Mouse (Mus musculus) layer of hippocampus, adult 8-10 months (tissue): ENCODE measurements around the gene Zfp661. TPM values are rescaled to one million over a fixed set of nuclear protein-coding genes. Genes with fewer than 3 reads are reported as not detected.

Experiments used
- DNase-seq, 2 experiments: peaks; one replicate each; pipeline ENCODE4 v3.0.0; 2022; ENCODE audit warnings: low spot score in 2 of 2
- total RNA-seq, 4 experiments: library from RNA; stranded (reverse); gene quantifications; 2 replicates each; pipeline ENCODE4 v1.2.4; 2022

Gene Zfp661
- total RNA-seq, 4 experiments from 2014 or later, result 7.1 to 8.6 (median 7.8) TPM

DNA sequence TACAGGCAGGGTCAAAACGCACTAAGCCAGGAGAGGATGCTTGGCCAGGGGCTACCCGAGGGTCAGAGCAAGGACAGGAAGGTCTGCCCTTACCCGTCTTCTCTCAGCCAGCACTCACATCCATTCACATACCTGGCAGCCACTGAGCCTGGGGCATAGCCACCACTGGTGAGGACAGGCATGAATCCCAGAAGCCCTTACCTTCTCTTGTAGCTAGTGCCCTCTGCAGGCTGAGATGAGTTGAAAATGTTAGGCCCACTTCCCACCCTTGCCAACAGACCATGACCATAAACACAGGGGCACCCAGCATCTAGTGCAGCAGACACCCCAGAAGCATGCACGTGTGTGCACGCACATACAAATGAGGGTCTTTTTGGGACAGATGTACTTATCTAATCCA is 35.8 kb downstream of the Zfp661 start:
- peak; percentile 35 to 47 for DNase-seq

DNA sequence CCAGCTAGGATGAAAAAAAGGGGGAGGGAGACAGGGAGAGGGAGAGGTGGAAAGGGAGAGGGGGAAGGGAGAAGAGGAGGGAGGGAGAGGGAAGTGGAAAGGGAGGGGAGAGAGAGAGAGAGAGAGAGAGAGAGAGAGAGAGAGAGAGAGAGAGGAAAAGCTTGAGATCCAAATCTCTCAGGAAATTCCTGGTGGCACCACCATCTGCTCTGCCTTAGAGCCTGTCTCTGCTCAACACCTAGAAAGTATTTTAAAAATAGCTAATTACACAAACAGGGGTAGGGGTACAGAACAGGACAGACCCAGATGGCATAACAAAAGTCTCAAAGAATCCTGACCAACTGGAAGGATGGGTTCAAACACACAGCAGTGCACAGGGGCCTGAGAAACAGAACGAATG is 36.4 kb downstream of the Zfp661 start:
- DNase-seq, result no peak

DNA sequence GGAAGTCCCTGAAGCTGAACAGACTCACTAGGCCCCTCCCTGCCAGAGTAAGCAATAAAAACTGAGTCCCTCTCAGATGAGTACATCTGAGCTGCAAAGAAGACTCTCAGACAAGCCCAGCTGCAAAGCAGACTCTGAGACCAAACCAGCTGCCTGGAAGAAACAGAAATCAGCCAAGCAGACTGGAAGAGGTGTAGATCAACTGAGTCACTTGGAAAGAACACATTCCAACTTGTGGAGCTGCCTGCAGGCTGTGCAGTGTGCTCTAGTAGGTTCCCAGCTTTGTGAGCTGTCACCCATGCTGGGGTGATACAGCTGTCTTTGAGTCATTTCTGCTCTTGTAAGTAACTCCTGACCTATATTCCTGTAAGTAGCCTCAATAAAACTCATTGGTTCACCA is 37.2 kb downstream of the Zfp661 start:
- no peak for DNase-seq

DNA sequence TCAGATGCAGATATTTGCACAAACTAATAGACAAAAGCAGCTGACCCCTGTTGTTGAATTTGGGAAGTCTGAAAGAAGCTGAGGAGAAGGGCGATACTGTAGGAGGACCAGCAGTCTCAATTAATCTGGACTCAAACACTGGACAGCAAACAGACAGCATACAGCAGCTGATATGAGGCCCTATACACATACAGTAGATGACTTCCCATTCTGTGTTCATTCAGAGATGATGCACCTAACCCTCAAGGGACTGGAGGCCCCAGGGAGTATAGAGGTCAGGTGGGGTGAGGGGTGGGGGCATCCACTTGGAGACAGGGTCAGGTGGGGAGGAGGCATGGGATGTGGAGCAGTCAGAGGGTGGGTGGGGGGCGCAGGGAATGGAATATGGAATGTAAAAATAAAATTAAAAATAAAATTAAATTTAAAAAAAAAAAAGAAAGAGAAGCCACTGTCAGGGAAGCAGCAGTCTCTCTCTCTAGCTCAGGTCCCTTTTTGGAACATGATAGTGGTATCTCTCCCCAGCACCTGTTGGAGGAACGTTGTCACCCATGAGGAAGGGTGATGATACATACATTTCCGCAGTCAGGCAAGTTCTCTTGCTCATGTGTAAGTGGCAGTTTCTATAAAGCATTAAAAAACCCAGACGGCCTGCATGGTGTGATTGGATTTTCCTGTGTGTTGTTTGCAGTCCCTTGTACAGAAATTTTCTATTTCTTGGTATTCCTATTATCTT is 38.4 kb downstream of the Zfp661 start:
- DNase-seq, result no peak

DNA sequence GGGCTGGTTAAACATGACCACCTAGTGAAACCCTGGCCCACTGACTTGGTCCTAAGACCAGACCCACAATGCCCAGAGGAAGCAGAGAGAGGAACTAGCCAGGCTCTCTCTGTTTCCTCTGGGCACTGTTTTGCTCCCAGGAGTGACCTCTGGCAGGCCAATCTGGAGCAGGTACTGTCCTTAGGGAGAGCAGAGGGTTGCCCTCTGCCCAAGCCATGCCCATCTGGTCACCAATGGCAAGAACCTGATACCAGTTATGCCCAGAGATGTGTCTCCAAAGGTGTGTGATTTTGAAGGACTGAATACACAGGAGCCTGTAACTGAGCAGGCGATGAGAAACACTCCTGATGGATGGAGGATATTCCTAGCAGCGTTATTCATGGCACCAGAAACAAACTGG is 45.2 kb downstream of the Zfp661 start:
- DNase-seq, result no peak

DNA sequence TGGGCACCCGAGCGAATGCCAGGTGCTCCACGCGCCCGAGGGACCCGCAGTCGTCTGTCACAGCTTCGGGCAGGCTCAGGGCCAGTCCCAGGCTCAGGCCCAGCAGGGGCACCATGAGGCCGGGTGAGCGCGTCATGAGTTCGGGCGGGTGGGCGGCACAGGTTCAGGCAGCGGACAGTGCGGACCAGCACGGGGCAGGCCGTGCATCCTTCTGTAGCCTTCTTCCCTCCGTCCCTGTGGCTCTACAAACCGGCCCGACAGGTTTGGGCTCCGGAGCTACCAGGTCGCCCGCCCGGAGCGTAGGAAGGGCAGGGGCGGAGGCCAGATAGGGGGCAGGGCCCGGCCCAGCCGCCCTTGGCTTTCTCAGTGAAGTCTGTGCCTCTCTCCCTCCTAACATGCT is 45.7 kb downstream of the Zfp661 start, which contains the start of gene Prom2:
Gene Prom2, minus strand, starts transcription at position 283 of the 400 bp plus-strand sequence.
- no peak for DNase-seq

DNA sequence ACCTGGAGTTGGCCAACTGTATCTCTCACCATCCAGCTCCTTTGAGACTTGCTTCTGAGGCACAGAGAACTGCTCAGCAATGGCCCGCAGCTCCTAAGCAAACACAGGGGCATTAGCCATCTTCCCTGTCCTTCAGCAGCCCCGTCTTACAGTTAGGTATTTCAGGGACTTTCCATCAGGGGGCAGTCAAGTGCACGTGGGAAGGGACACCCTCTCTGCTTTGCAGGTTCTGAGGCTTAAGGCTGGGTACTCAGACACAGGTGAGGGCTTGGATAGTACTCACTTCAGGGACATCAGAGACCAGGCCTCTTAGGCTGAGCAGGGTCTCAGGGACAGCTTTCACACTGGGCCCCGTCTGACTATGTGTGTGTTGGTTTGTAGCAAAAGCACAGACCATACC is 47.4 kb downstream of the Zfp661 start:
- no peak for DNase-seq

DNA sequence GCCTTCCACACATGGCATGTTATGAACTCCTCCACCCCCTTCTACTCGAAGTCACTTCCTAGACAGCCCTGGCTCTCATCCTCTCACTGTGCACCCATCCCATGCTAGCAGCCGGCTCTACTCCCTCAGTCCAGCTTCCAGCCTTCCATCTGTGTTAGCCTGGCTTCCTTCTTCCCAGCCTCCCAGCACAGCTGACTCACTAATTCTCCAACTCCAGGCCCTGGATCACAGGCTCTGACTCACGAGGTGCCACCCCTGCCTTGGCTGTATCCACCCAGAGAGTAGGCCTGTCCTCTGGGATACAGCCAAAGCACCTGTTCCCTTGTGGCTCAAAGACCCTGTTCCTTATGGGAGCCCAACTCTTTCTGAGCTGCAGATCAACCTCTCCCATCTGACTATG is 49.3 kb downstream of the Zfp661 start:
- DNase-seq, result peak; percentile 60 to 73

DNA sequence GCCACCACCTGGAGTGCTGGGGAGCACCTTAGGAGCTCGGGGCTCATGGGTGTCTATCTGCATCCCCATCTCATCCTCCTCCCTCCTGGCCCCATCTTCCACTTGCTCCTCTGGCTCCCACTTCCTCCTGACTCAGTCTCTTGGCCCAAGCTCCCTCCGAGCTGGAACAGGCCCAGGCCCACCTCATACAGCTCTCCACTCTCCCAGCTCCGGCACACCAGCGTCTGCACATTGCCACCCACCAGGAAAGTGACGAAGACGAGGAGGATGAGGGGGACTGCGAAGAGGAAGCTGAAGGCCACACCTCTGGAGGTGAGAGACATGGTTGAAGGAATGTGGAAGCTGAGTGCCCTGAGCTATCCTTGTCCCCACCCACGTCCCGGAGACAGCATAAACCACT is 51.5 kb downstream of the Zfp661 start:
- peak in 1 of 2 experiments; percentile 45 for DNase-seq

DNA sequence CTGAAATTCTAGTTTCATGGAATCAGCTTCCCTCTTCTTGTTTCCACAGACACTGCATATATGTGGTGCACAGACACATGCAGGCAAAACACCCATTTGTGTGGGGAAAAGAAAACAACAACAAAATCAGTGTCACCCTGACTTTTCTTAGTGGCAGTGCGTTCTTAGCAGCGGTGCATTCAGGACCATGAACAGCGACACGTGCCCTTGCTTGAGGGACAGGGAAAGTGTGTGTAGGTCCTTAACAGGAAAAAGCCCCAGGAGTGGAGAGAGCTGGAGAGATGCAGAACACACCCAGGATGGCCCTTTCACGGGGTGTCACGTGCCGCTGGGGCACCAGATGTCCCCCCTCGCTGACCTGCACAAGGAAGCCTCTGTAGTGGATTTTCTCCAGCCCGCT is 54.5 kb downstream of the Zfp661 start:
- DNase-seq, result no peak

DNA sequence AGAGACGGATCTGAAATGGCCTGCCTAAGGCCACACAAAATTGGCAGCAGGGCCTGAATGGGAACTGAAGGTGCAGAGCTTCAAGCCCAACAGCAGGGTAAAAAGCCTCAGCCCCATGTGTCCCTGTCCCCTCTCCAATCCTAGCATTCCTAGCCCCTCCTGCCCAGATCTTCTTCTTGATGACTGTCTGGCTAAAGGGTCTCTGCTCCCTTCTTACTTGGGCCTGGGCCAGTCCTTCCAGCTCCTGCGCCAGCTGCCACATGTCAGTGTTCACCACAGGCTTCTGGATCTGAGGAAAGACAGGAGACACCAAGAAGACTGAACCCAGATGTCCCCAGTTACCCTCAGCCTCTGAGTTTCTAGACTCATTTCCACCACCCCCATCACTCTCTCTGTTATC is 55.3 kb downstream of the Zfp661 start:
- DNase-seq, result no peak

DNA sequence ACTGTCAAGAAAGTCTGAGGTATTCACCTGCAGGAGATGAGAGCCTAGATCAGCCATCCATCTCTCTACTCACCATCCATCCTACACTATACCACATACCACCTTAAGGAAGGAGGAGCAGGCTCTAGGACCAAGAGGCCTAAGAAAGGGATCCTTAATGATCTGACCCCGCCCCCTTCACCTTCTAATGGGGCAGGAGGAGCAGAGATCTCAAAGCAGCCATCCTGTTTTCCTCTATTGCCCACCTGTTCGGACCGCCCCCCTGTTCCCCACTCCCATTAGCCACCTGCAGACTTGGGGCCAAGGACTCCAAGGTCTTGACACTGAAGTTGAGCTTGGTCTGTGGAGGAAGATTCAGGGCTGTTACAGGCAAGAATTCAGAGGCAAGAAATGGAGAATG is 56.5 kb downstream of the Zfp661 start:
- DNase-seq, result no peak

DNA sequence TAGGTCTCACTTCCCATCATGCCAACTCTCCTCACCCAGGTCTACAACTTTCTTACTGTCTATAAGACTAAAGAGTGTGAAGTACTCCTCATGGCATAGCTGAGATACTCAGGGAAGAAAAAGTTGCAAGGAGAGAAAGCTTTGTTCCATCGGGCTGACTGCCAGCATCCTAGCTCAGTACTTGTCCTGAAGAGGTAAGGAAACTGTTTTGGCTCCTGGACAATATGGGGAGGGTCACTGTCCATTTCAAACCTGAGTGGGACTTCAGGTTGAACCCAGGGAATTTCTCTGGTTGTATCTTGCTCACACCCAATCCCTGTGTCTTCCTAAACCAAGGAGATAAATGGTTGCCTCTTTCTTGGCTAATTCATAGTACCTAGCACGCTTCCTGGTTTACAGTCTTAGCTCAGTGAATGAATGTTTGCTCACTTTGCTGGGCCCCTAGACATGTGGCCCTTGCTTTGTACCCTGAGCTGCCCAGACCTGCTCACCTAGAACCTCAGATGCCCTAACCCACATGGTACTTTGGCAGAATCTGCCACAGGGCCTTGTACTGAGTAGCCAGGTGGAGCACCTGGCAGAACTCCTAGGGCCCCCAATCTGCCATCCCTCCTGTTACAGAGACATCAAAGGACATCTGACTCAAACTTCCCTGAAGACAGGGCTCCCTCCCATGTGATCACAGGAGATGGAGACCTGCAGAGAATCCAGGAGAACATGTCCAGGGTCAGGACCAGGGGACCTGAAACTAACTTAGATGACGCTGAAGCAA is 61.7 kb downstream of the Zfp661 start:
- DNase-seq, result no peak

Other genes with a start within 250 kb of the Zfp661 start
- gene Astl, start 248.5 kb downstream of the Zfp661 start, total RNA-seq, result not detected
- gene Adra2b, start 223.9 kb downstream of the Zfp661 start, total RNA-seq, result under 1 TPM in 3 of 4 experiments, not detected in 1; 0.09 to 0.41 (median 0.12) TPM
- under 1 TPM in 2 of 4 experiments, not detected in 2; 0.13 to 0.27 TPM for gene Gpat2, start 161.9 kb downstream of the Zfp661 start, total RNA-seq
- 10 to 100 TPM; 17.9 to 21.1 (median 19.8) TPM for gene Fahd2a, start 142.5 kb downstream of the Zfp661 start, total RNA-seq
- 10 to 100 TPM; 74.3 to 80.1 (median 78.6) TPM for gene Kcnip3, start 65.0 kb downstream of the Zfp661 start, total RNA-seq
- gene Prom2, start 45.6 kb downstream of the Zfp661 start, total RNA-seq, result under 1 TPM in 3 of 4 experiments, not detected in 1; 0.09 to 0.39 (median 0.18) TPM
- 100 to 1,000 TPM in 2 of 4 experiments, 10 to 100 TPM in 2; 88.6 to 107 (median 96.5) TPM for gene Mrps5, start 128 bp upstream of the Zfp661 start, total RNA-seq
- gene Mal, start 69.6 kb upstream of the Zfp661 start, total RNA-seq, result 100 to 1,000 TPM in 1 of 4 experiments, 10 to 100 TPM in 3; 85.6 to 103 (median 87.1) TPM
- gene Mall, start 142.8 kb upstream of the Zfp661 start, total RNA-seq, result 1 to 10 TPM in 1 of 4 experiments, under 1 TPM in 3; 0.54 to 1.1 (median 0.86) TPM
- gene Nphp1, start 201.8 kb upstream of the Zfp661 start, total RNA-seq, result 10 to 100 TPM; 20.6 to 21.7 (median 21.2) TPM
- gene Mtln, start 205.4 kb upstream of the Zfp661 start, total RNA-seq, result 10 to 100 TPM; 36.7 to 53.4 (median 48.4) TPM
- gene Bub1, start 244.8 kb upstream of the Zfp661 start, total RNA-seq, result under 1 TPM in 2 of 4 experiments, not detected in 2; 0.25 to 0.99 TPM